Mouse (Mus musculus) testis, adult 2 months (tissue): Measurements from ENCODE around the gene Gm12216. TPM values are rescaled to one million over a fixed set of nuclear protein-coding genes. Genes with fewer than 3 reads are reported as not detected.

Experiments
- H3K27ac ChIP-seq: fragments of 200-500 bp; 2 replicates; pipeline ENCODE4 v1.5.1; 2012; ENCODE audit warnings: low read depth, low read length; ENCODE audit not compliant: control insufficient read depth, insufficient read depth
- H3K27me3 ChIP-seq: fragments of 200-500 bp; 2 replicates; pipeline ENCODE4 v1.6.1; 2012; ENCODE audit warnings: mild to moderate bottlenecking, low read length, moderate library complexity; ENCODE audit not compliant: control insufficient read depth, insufficient read depth
- H3K36me3 ChIP-seq: fragments of 200-500 bp; 2 replicates; pipeline ENCODE4 v1.6.1; 2012; ENCODE audit warnings: mild to moderate bottlenecking, low read length; ENCODE audit not compliant: control insufficient read depth, insufficient read depth
- H3K4me1 ChIP-seq: fragments of 200-500 bp; 2 replicates; pipeline ENCODE4 v1.6.1; 2012; ENCODE audit warnings: low read length; ENCODE audit not compliant: control insufficient read depth, insufficient read depth
- H3K4me3 ChIP-seq: fragments of 200-500 bp; 2 replicates; pipeline ENCODE4 v1.5.1; 2012; ENCODE audit warnings: low read depth, mild to moderate bottlenecking, low read length, moderate library complexity, mixed read lengths; ENCODE audit not compliant: control insufficient read depth
- CTCF ChIP-seq: fragments of 200-500 bp; IDR thresholded peaks from 2 replicates; pipeline ENCODE4 v1.5.1; 2012; ENCODE audit warnings: low read depth, mild to moderate bottlenecking, inconsistent platforms, low read length, moderate library complexity; ENCODE audit not compliant: control insufficient read depth, insufficient read depth, insufficient replicate concordance
- POLR2A ChIP-seq: fragments of 200-500 bp; IDR thresholded peaks from 2 replicates; pipeline ENCODE4 v1.6.1; 2012; ENCODE audit warnings: low read depth, mild to moderate bottlenecking, inconsistent platforms, low read length, moderate library complexity; ENCODE audit not compliant: control insufficient read depth
- polyA plus RNA-seq: library from polyadenylated mRNA; depleted of rRNA; stranded (reverse); fragments of >200 nt; gene quantifications from 2 replicates; pipeline ENCODE4 v1.2.3, GENCODE M21; 2012

Gene Gm12216
- polyA plus RNA-seq, 1 experiment, result 0.91 TPM

- no peaks in the 10 kb centered on the region for H3K4me1 ChIP-seq
- no peak overlapping the region for H3K27ac ChIP-seq
- H3K4me3 ChIP-seq, result no peak overlapping the region
- H3K36me3 ChIP-seq, result no peaks in the 10 kb centered on the region
- TF ChIP-seq POLR2A (no peak), CTCF (no peak)
- H3K27me3 ChIP-seq, result no peaks in the 10 kb centered on the region
These were observed 80.6 kb downstream of the Gm12216 start for GRCm38 (mm10) chr11:53778455-53778854.

- H3K36me3 ChIP-seq, result no peaks in the 10 kb centered on the region
- no peak for TF ChIP-seq POLR2A
- TF ChIP-seq CTCF, result no peak
These were observed 81.3 kb downstream of the Gm12216 start for GRCm38 (mm10) chr11:53777736-53778135.

GRCm38 (mm10) chr11:53774659-53775255, 84.3 kb downstream of the Gm12216 start:
- Histone ChIP-seq H3K27me3 (no peaks in the 10 kb centered on the region), H3K4me3 (no peak overlapping the region), H3K27ac (no peak overlapping the region), H3K36me3 (no peaks in the 10 kb centered on the region), H3K4me1 (peaks cover 8% of the 10 kb centered on the region)
- TF ChIP-seq POLR2A (no peak), CTCF (no peak)

More at GRCm38 (mm10) chr11:53777736-53778135, 81.3 kb downstream of the Gm12216 start:
- H3K4me1 ChIP-seq, result no peaks in the 10 kb centered on the region
- no peaks in the 10 kb centered on the region for H3K27me3 ChIP-seq
- H3K4me3 ChIP-seq, result no peak overlapping the region
- no peak overlapping the region for H3K27ac ChIP-seq

DNA sequence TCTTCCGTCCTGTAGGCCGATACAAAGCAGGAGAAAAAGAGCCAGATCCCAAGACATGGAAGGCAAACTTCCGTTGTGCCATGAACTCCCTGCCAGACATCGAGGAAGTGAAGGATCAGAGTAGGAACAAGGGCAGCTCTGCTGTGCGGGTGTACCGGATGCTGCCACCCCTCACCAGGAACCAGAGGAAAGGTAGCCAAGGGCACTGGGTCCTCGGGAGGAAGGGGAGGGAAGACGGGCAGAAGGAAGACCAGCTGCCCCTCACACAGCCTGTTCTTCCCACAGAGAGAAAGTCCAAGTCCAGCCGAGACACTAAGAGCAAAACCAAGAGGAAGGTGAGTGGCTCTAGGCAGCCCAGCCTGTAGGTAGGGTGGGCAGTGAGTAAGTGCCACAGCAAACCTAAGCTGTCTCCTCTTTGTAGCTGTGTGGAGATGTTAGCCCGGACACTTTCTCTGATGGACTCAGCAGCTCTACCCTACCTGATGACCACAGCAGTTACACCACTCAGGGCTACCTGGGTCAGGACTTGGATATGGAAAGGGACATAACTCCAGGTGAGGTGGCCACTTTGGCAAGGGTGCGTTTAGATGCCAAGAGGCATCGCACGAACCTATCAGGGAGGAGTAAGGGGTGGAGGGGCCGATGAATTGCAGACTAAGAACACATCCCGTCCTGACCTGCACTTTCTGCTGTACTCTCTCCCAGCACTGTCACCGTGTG, 85.3 kb downstream of the Gm12216 start:
- TF ChIP-seq POLR2A (no peak), CTCF (no peak)
- Histone ChIP-seq H3K4me1 (peaks cover 11% of the 10 kb centered on the region), H3K4me3 (no peak overlapping the region), H3K27me3 (no peaks in the 10 kb centered on the region), H3K36me3 (no peaks in the 10 kb centered on the region), H3K27ac (no peak overlapping the region)

GRCm38 (mm10) chr11:53773087-53773486, 86.0 kb downstream of the Gm12216 start, which contains the start of gene Gm17334:
Gene Gm17334, minus strand, starts transcription at chr11:53773187.
- no peak within 1 kb of the TSS for H3K4me3 ChIP-seq
- H3K27me3 ChIP-seq, result no peaks in the 10 kb centered on the region
- TF ChIP-seq POLR2A, result no peak
- TF ChIP-seq CTCF, result no peak
- no peak within 1 kb of the TSS for H3K27ac ChIP-seq
- H3K36me3 ChIP-seq, result no peaks in the 10 kb centered on the region
- H3K4me1 ChIP-seq, result peaks cover 11% of the 10 kb centered on the region

GRCm38 (mm10) chr11:53772536-53772935, 86.5 kb downstream of the Gm12216 start:
- no peak for TF ChIP-seq POLR2A
- TF ChIP-seq CTCF, result no peak
- H3K27me3 ChIP-seq, result no peaks in the 10 kb centered on the region
- peaks cover 11% of the 10 kb centered on the region for H3K4me1 ChIP-seq
- no peaks in the 10 kb centered on the region for H3K36me3 ChIP-seq
- no peak overlapping the region for H3K4me3 ChIP-seq
- no peak overlapping the region for H3K27ac ChIP-seq

DNA sequence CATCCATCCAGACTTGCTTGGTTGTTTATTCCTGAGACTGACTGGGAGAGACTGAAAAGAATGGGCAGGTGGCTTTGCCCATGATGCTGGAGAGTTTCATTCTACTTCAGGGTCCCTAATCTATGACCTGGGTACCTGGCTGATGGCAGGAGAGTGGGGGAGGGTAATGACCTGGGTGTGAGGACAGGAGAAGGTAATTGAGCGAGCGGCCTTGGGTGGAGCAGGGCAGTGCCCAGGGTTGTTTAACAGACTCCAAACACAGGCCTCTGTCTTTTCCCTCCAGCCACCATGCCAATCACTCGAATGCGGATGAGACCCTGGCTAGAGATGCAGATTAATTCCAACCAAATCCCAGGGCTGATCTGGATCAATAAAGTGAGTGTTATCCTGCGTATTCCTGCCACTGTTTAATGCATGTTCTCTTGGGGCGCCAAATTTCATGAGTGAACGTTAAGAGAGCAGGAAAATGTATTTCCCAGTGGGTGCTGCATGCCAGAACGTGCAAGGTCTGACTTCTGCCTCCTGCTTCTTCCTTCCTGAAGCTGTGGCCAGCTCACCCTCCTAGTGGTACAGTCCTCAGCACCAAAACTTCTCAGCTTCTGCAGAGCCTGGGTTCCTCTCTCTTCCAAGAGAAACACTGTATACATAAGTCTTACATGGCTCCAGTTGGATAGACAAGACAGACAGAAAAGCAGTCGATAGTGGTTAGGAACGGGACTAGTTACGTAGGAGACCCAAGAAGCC, 87.9 kb downstream of the Gm12216 start:
- Histone ChIP-seq H3K27ac (no peak overlapping the region), H3K36me3 (no peaks in the 10 kb centered on the region), H3K4me1 (peaks cover 11% of the 10 kb centered on the region), H3K27me3 (no peaks in the 10 kb centered on the region), H3K4me3 (no peak overlapping the region)
- TF ChIP-seq CTCF, result no peak
- TF ChIP-seq POLR2A, result no peak
